Mouse (Mus musculus) inflammation-experienced regulatory T-cells (primary cell): Measurements from ENCODE around the gene Slc27a5. TPM values are rescaled to one million over a fixed set of nuclear protein-coding genes. Genes with fewer than 3 reads are reported as not detected.

Experiments
- polyA plus RNA-seq, 2 experiments: library from polyadenylated mRNA; unstranded; fragments of 100-300 nt; shearing (Covaris generic); gene quantifications; one replicate each; pipeline ENCODE4 v1.2.1; 2017

The Slc27a5 gene
- polyA plus RNA-seq, result 1 to 10 TPM in 1 of 2 experiments, not detected in 1; 1.5 TPM

DNA sequence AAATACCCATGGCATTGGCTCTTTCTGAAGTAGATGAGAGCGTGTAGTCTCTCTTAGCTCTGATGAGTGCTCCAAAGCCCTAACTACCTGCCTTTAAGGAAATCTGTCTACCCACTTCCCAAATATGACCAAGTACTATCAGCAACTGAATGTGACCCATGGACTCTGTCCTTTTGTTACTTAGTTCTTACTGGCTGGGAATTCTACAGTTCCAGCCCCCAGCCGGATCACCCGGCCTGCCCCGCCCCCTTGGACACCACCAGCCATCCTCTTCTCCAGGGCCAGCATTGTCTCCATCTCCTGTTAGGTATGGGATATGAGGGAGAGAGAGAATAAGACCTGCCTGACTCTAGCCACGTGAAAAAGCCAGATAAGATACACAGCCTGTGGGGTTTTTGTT lies at the start of gene Slc27a5:
Gene Slc27a5, minus strand, starts transcription at position 140 of the 400 bp plus-strand sequence.

DNA sequence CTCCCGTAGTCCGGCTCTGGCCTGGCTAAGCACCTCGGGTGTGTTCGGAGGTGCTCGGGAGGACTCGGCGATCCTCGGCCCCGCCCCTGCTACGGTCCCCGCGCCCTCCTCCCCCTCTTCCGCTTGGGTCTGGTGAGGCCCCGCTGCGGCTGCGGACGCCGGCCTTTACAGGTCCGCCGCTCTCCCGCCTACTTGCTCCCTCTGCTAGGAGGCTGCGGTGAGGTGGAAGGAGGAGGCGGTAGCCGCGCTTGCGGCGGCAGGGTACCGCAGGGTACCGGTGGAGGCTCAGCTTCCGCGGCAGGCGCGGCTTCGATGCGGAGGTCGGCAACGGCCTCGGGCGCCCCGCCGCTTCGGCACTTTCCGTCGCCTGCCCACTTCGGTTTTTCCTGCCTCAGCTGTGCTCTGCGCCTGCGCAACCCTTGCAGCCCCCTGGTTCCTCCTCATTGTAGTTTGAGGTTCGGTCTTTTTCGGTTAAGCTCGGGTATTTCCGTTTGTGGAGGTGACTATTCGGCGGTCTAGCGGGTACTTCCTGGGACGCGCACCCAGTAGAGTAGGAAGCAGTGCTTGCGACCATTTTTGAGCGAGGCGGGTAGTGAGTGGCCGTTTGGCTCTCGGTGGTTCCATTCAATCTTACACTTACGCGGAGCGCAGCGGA lies 40.0 kb upstream of the Slc27a5 start, which contains the start of gene Ube2m:
Gene Ube2m, minus strand, starts transcription at position 375 of the 655 bp plus-strand sequence.

GRCm38 (mm10) chr7:13034148-13034977 lies 36.4 kb upstream of the Slc27a5 start, which contains the start of gene Chmp2a:
TSS of gene Chmp2a (minus strand) at chr7:13034807.

GRCm38 (mm10) chr7:13010005-13010908 lies 12.3 kb upstream of the Slc27a5 start, which contains the start of gene Zbtb45:
TSS of gene Zbtb45 (minus strand) at chr7:13010034.

GRCm38 (mm10) chr7:12998851-12999250 lies 859 bp upstream of the Slc27a5 start, which contains the start of gene Trim28:
TSS of gene Trim28 (plus strand) at chr7:12999114.

DNA sequence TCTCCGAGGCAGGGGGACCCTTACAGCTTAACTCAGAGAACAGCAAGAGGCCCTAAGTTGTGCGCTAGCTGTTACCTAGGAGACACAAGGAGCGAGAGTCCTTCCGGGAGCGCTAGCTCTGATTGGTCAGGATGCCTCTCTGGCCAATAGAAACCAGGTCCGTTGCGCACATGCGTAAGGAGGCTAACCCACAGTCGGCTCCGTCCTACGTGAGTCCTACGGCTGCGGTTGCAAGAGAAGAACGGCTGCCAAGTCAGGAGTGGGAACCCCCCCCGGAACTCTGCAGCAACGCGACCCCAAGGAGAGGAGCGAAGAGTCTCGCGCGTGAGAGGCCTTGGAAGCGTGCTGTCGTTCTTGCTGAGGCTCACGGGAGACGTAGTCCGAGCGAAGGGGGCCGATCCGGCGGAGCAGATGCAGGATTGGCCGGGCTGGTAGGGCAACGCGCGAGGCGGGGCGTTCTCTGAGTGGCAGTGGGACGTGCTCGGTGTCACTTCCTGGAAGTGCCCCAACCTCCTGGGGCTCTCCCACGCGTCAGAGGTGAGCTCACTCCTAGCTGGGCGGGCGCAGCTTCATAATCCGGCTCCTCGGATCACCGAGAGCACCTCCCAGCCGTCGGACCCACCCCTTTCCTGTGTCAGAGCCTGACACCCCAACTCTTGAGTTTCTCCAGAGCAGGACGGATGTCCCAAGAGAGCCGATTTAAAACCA lies 20.2 kb downstream of the Slc27a5 start, which contains the start of gene Zfp446:
Gene Zfp446, plus strand, starts transcription at position 167 of the 708 bp plus-strand sequence.

DNA sequence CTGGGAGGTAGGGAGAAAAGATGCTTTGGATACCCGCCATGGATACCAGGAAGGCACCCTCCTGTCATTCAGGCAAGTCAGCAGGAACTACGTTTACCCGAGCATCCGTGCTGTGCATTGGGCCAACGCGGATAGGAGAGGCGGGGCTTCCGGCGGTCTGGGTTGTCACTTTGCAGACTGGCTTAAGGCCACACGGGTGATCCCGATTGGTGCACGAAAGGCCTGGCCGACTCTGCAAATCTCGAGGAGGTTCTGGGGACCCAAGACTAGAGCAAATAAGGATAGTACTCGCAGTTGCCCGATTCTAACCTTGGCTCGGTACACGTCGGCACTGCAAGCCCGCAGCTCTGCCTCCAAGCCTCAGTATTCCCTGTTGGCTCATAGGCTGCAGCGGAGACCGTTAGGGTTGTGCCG lies 32.3 kb downstream of the Slc27a5 start, which contains the start of gene Zfp324:
Gene Zfp324, plus strand, starts transcription at position 161 of the 414 bp plus-strand sequence.

Other genes starting within 250 kb of the Slc27a5 start
- 1 to 10 TPM; 2.6 to 3.3 TPM for gene Zscan18, start 194.6 kb downstream of the Slc27a5 start, polyA plus RNA-seq
- gene Zfp329, start 179.3 kb downstream of the Slc27a5 start, polyA plus RNA-seq, result 10 to 100 TPM; 11.9 to 14.9 TPM
- gene Zfp110, start 163.4 kb downstream of the Slc27a5 start, polyA plus RNA-seq, result 10 to 100 TPM; 70.8 to 81.5 TPM
- gene Zfp128, start 117.0 kb downstream of the Slc27a5 start, polyA plus RNA-seq, result 1 to 10 TPM; 4.5 to 4.6 TPM
- gene Zscan22, start 100.4 kb downstream of the Slc27a5 start, polyA plus RNA-seq, result 10 to 100 TPM; 14.0 to 15.0 TPM
- gene Rps5, start 75.9 kb downstream of the Slc27a5 start, polyA plus RNA-seq, result 100 to 1,000 TPM; 775 to 910 TPM
- gene Rnf225, start 70.8 kb downstream of the Slc27a5 start, polyA plus RNA-seq, result under 1 TPM; 0.19 to 0.60 TPM
- gene Zfp324, start 32.4 kb downstream of the Slc27a5 start, polyA plus RNA-seq, result 1 to 10 TPM; 5.7 to 7.1 TPM
- 10 to 100 TPM in 1 of 2 experiments, 1 to 10 TPM in 1; 8.5 to 12.4 TPM for gene Zfp446, start 20.3 kb downstream of the Slc27a5 start, polyA plus RNA-seq
- gene Trim28, start 922 bp upstream of the Slc27a5 start, polyA plus RNA-seq, result 100 to 1,000 TPM; 109 to 136 TPM
- gene Zbtb45, start 11.8 kb upstream of the Slc27a5 start, polyA plus RNA-seq, result 10 to 100 TPM; 21.8 to 28.2 TPM
- gene Chmp2a, start 36.6 kb upstream of the Slc27a5 start, polyA plus RNA-seq, result 100 to 1,000 TPM; 261 to 280 TPM
- 100 to 1,000 TPM; 179 to 184 TPM for gene Ube2m, start 40.1 kb upstream of the Slc27a5 start, polyA plus RNA-seq
- 1 to 10 TPM in 1 of 2 experiments, under 1 TPM in 1; 0.61 to 2.4 TPM for gene Mzf1, start 56.6 kb upstream of the Slc27a5 start, polyA plus RNA-seq
- under 1 TPM; 0.04 to 0.21 TPM for gene Vmn1r85, start 97.0 kb upstream of the Slc27a5 start, polyA plus RNA-seq
- not detected for gene Vmn1r86, start 121.7 kb upstream of the Slc27a5 start, polyA plus RNA-seq
- gene Vmn1r87, start 142.0 kb upstream of the Slc27a5 start, polyA plus RNA-seq, result 1 to 10 TPM in 1 of 2 experiments, under 1 TPM in 1; 0.27 to 2.7 TPM
- gene Vmn1r88, start 161.4 kb upstream of the Slc27a5 start, polyA plus RNA-seq, result under 1 TPM; 0.05 to 0.13 TPM
- gene Vmn1r89, start 214.8 kb upstream of the Slc27a5 start, polyA plus RNA-seq, result 1 to 10 TPM in 1 of 2 experiments, not detected in 1; 1.2 TPM